Mouse (Mus musculus): ENCODE results near the gene Nrp1.
A peak's percentile ranks its signal among the peaks of the same experiment; 100 is the strongest.

The Nrp1 gene

GRCm38 (mm10) chr8:128358406-128358755 is at the start of gene Nrp1:
Gene Nrp1 (plus strand): TSS chr8:128358604.
- DNase-seq = peak in 1 of 2 experiments; percentile 32

GRCm38 (mm10) chr8:128320797-128321196 is 37.6 kb upstream of the Nrp1 start:
- DNase-seq = no peak

DNA sequence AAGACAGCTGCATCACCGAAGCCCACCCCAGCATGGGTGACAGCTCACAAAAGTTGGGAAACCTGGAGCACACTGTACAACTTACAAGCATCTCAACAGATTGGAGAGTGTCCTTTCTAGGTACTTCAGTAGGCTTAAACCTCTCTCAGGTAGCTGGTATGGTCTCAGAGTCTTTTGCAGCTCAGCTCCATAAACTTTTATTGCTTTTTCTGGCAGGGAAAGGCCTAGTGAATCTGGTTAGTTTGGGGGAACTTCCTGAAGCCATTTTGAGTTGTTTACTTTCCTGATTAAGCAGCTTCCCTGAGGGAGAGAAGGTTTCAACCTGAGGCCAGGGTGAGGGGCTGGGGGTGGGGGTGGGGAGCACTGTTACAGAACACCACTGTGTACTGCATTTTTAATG is 31.1 kb upstream of the Nrp1 start:
- no peak for DNase-seq

GRCm38 (mm10) chr8:128327922-128328321 is 30.5 kb upstream of the Nrp1 start:
- DNase-seq = no peak

DNA sequence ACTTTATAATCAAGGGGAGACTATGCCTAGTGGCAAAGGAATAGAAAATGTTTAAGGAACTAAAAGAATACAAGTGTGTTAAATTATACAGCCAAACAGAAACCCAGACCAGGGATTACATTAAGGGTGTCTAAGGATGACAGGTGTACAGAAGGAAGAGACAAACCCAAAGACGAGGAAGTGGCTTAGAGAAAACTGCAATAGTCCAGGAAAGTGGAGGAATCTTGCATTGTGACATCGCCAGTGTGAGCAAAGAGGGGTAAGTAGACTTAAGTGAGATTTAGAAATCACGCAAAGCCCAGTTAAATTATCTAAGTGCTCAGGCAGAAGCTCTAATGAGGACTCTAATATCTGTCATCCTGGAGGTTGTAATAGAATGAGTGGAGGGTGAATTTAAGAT is 28.9 kb upstream of the Nrp1 start:
- DNase-seq = no peak

GRCm38 (mm10) chr8:128335976-128336375 is 22.4 kb upstream of the Nrp1 start:
- no peak for DNase-seq

- DNase-seq = no peak
Observed at GRCm38 (mm10) chr8:128338951-128339350, 19.5 kb upstream of the Nrp1 start.

GRCm38 (mm10) chr8:128339521-128339920 is 18.9 kb upstream of the Nrp1 start:
- DNase-seq = no peak

DNA sequence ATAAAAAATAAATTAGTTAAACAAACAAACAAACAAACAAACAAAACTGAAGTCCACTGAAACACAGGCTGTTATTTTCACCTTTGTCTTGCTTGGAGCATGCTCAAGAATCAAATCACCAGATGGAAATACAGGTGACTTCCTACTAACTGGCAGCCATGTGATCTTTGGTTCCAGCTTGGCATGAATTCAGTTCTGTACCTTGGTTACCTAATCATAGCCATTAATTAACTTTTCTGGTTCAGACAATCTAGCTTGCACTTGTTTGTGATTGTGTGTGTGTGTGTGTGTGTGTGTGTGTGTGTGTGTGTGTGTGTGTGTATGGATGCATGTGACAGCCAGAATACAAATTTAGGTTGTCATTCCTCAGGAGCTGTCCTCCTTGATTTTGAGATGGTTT is 8.0 kb upstream of the Nrp1 start:
- peak; percentile 23 to 27 for DNase-seq

DNA sequence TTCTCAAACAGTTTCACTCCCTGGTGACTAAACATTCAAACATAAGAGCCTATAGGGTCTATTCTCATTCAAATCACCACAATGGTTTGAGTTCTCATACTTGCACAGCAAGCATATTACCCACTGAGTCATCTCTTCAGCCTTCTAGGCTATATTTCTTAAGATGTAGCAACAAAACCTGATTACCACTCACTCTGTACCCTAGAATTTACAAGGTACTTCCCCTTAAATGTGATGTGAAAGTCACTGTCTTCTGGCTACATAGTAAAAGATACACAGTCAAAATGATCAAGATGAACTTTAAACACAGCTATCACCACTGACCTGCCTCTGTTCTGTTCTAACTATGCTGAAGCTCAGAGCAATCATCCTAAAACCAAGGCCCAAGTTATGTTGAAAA is 7.2 kb upstream of the Nrp1 start:
- DNase-seq = no peak

DNA sequence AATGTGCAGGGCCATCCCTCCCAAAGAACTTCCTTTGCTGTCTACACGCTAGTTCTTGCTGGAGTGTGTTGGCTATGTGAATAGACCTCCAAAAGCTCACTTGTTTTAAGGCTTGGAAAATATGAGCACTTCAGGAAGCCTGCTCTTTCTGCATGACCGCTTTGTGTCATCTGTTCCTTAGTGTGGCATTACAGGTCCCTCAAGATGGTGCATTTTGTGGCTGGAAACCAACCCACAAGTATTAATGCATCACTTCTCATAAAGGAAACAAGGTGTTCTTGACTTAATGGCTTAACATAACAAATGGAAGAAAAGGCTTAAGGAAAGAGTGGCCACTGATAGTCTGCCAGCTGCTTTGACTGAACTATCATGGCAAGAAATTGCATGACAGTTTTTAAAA is 5.6 kb upstream of the Nrp1 start:
- DNase-seq = no peak

- DNase-seq = no peak
Observed at GRCm38 (mm10) chr8:128353999-128354398, 4.4 kb upstream of the Nrp1 start.

DNA sequence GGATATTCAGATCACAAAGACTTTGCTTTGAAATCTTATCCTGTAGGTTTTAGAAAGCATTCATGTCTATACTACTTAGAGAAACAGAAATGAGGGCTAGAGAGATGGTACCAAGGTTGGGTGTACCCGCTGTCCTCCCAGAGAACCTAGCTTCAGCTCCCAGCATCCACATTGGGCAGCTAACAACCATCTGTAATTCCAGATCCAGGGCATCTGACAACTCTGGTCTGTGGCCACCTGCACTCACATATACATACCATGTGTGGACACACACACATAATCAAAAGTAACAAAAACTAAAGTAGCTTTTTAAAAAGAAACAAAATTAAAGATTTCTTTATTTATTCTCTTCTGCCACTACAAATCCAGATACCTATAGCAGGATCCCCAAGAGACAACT is 3.3 kb upstream of the Nrp1 start:
- DNase-seq = no peak

GRCm38 (mm10) chr8:128356170-128356569 is 2.2 kb upstream of the Nrp1 start:
- no peak for DNase-seq

GRCm38 (mm10) chr8:128356796-128357539 is 1.4 kb upstream of the Nrp1 start:
- DNase-seq = peak; percentile 64 to 72

- peak; percentile 64 to 65 for DNase-seq
Observed at GRCm38 (mm10) chr8:128357540-128358405, 631 bp upstream of the Nrp1 start.

DNA sequence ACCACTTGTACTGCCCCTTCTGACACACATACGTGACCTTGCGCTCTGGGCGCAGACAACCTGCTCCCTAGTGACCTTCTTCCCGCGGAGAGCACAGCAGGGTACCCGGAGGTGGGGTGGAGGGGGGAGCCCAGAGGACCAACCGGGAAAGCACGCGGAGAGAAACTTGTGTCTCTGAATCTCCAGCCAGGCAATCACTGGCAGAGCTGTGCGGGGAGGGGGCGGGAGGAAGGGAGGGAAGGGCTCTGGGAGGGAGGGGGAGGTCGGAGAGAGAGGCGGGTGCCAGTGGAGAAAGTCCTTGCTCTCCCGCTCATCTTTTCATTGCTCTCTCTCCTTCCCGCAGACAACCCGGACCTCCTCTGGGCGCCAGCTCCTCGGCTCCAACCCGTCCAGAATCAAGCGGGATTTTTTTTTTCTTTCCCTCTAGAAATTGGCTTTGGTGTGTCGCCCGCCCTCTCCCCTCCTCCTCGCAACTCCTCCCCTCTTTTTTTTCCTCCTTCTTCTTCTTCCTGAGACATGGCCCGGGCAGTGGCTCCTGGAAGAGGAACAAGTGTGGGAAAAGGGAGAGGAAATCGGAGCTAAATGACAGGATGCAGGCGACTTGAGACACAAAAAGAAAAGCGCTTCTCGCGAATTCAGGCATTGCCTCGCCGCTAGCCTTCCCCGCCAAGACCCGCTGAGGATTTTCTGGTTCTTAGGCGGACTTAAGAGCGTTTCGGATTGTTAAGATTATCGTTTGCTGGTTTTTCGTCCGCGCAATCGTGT is 534 bp downstream of the Nrp1 start:
- DNase-seq = peak; percentile 33 to 47

- peak; percentile 6 to 38 for DNase-seq
Observed at GRCm38 (mm10) chr8:128359521-128360318, 1.3 kb downstream of the Nrp1 start.

GRCm38 (mm10) chr8:128361343-128361870 is 3.0 kb downstream of the Nrp1 start:
- DNase-seq = no peak

DNA sequence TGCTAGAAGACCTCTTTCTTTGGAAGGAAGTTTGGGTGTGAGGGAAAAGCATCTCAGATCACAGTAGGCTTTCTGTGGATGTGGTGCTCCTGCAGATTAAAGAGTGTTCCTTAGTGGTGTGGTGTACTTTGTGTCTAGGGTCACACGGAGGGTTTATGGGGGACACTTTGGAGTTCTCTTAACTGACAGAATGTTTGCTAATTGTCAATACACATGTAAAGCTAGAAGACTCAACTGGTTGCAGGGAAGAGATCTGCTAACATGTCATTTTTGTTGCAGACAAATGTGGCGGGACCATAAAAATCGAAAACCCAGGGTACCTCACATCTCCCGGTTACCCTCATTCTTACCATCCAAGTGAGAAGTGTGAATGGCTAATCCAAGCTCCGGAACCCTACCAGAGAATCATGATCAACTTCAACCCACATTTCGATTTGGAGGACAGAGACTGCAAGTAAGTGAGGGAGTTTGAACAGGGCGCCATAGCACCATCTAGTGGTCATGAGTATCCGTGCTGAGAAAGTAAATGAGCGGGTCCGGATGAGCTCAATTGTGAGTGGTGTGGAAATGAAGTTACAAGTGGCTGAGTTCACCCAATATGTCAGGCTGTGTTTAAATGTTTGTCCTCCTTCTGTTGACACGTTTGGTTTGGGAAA is 4.7 kb downstream of the Nrp1 start:
- peak; percentile 74 to 84 for DNase-seq

DNA sequence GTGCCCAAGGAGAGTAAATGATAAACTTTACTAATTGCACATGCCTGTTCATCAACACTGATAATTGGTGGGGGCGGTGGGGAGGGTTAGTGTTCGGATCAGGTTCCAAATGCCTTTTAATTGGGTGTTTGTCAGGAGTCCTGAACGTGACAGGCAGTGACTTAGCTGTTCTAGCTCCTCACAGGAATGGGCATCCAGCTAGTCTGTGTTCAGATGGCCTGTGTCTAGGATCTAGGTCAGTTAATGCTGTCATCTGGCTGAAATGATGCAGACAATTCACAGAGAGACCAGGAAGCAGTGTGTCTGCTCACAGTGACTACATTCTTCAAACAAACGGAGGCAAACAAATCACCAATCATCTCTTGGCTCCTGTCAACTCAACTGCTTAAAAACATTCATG is 12.1 kb downstream of the Nrp1 start:
- DNase-seq = no peak

DNA sequence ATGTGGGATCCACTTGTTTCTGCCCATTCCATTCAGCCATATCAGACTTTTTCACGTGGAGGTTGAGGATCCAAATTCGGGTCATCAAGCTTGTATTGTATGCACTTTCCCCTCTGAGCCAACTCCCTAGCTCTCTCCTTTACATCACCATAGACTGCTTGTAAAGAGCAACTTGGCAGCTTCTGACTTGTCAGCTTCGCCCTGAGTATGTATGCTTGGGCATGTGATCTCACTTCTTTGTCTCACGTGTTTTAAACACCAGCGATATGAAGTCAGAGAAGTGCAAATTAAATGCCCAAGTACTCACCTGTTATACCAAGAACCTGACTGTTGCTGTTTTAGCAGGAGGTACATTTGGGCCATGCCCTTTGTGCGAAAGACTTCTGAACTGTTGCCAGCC is 12.6 kb downstream of the Nrp1 start:
- no peak for DNase-seq

Data from cerebellum, postnatal 25 days (tissue).